8 mouse cellular contexts compared by ENCODE assay signal in genomic region chr6:30617020-30617958, GRCm38 (mm10). TPM values are rescaled to one million over a fixed set of nuclear protein-coding genes. Genes with fewer than 3 reads are reported as not detected.
DNase-seq lines count a peak whose midpoint lies in the region; ATAC-seq and TF ChIP-seq lines count a peak whose summit lies in the region.

No protein-coding gene starts in this region.

- 23% methylated on average over 13 of the region's 13 CpGs for WGBS in lung, postnatal 0 days
- 5% methylated on average over 11 of the region's 13 CpGs for WGBS in hindbrain, embryonic 16.5 days
- under 1% methylated on average over 13 of the region's 13 CpGs for WGBS in midbrain, embryonic 11.5 days

- no peak for TF ChIP-seq EP300 in lung, postnatal 0 days (IDR thresholded peaks at IDR 0.05)

- ATAC-seq in lung, postnatal 0 days, result no peak
- ATAC-seq in hindbrain, embryonic 16.5 days, result peak; percentile 62
- peak; percentile 67 for ATAC-seq in midbrain, embryonic 11.5 days (ENCODE audit: low FRiP score)

- no peaks in the 10 kb centered on the region for H3K27me3 ChIP-seq in lung, postnatal 0 days (replicated peaks; ENCODE audit: insufficient read depth, low read length)
- 0 out of 2 replicates have a peak, but pooled peaks cover under 1% of the 10 kb centered on the region for H3K27me3 ChIP-seq in hindbrain, embryonic 16.5 days (replicated peaks; ENCODE audit: control insufficient read depth, insufficient read depth, low read length)
- no peaks in the 10 kb centered on the region for H3K27me3 ChIP-seq in midbrain, embryonic 11.5 days (ENCODE audit: control insufficient read depth, insufficient read depth, low read length)

- no peak overlapping the region for H3K9ac ChIP-seq in lung, postnatal 0 days (replicated peaks; ENCODE audit: low read depth)
- peak overlapping the region; percentile 53 for H3K9ac ChIP-seq in hindbrain, embryonic 16.5 days (ENCODE audit: low read depth, low read length)
- H3K9ac ChIP-seq in midbrain, embryonic 11.5 days (ENCODE audit: low read length), result peak overlapping the region; percentile 61

- no peaks in the 10 kb centered on the region for H3K36me3 ChIP-seq in lung, postnatal 0 days (ENCODE audit: insufficient read depth, low read length)
- no peaks in the 10 kb centered on the region for H3K36me3 ChIP-seq in hindbrain, embryonic 16.5 days (ENCODE audit: control insufficient read depth, insufficient read depth, low read length)
- H3K36me3 ChIP-seq in midbrain, embryonic 11.5 days (ENCODE audit: control insufficient read depth, insufficient read depth, low read length), result no peaks in the 10 kb centered on the region

- TF ChIP-seq POLR2A in cortical plate, adult 2 months (IDR thresholded peaks at IDR 0.05; ENCODE audit: extremely low read depth, insufficient read depth, low read length), result no peak

- no peaks in the 10 kb centered on the region for H3K9me3 ChIP-seq in lung, postnatal 0 days (ENCODE audit: low read length)
- H3K9me3 ChIP-seq in hindbrain, embryonic 16.5 days (ENCODE audit: control insufficient read depth, low read length), result no peaks in the 10 kb centered on the region
- no peaks in the 10 kb centered on the region for H3K9me3 ChIP-seq in midbrain, embryonic 11.5 days (ENCODE audit: control insufficient read depth, low read length)

- no peaks in the 10 kb centered on the region for H3K4me1 ChIP-seq in lung, postnatal 0 days (ENCODE audit: insufficient read depth, low read depth, low read length)
- H3K4me1 ChIP-seq in cortical plate, adult 2 months (ENCODE audit: control insufficient read depth, insufficient read depth, low read length), result no peaks in the 10 kb centered on the region; the same call in 1 of the 2 replicates
- peaks cover 25% of the 10 kb centered on the region for H3K4me1 ChIP-seq in hindbrain, embryonic 16.5 days (ENCODE audit: control insufficient read depth, insufficient read depth, low read depth, low read length)
- peaks cover 53% of the 10 kb centered on the region for H3K4me1 ChIP-seq in midbrain, embryonic 11.5 days (ENCODE audit: control insufficient read depth, insufficient read depth, low read length)

- H3K4me3 ChIP-seq in lung, postnatal 0 days (ENCODE audit: low read depth, low read length), result no peak overlapping the region
- H3K4me3 ChIP-seq in cortical plate, adult 2 months (ENCODE audit: insufficient read depth, low read length), result peak overlapping the region; percentile 19; the same call in 1 of the 2 replicates
- H3K4me3 ChIP-seq in hindbrain, embryonic 16.5 days (ENCODE audit: low read length), result peak overlapping the region; percentile 28
- 0 out of 2 replicates have a peak overlapping the region, but pooled peaks have one; percentile 11 for H3K4me3 ChIP-seq in midbrain, embryonic 11.5 days (ENCODE audit: low read depth, low read length)

- no peak for TF ChIP-seq CTCF in lung, postnatal 0 days (IDR thresholded peaks at IDR 0.05)
- no peak for TF ChIP-seq CTCF in cortical plate, adult 2 months (IDR thresholded peaks at IDR 0.05; ENCODE audit: extremely low read depth, insufficient read depth, low read length)

- H3K27ac ChIP-seq in lung, postnatal 0 days (ENCODE audit: low read length), result no peak overlapping the region
- H3K27ac ChIP-seq in cortical plate, adult 2 months (ENCODE audit: insufficient read depth, low read length), result no peak overlapping the region
- H3K27ac ChIP-seq in hindbrain, embryonic 16.5 days (ENCODE audit: low read depth, low read length), result peak overlapping the region; percentile 70
- H3K27ac ChIP-seq in midbrain, embryonic 11.5 days (ENCODE audit: low read depth, low read length), result peak overlapping the region; percentile 94

- DNase-seq in lung, postnatal 0 days (ENCODE audit: low spot score), result no peak
- no peak for DNase-seq in lung, postnatal 4 days
- peak; percentile 91 for DNase-seq in midbrain, embryonic 11.5 days (ENCODE audit: low spot score, missing footprints)
- DNase-seq in urinary bladder, adult 2 months (ENCODE audit: low spot score), result no peak
- DNase-seq in left cerebral cortex, adult 11 months (ENCODE audit: low spot score), result no peak
- DNase-seq in testis, postnatal 14 days (ENCODE audit: low spot score), result no peak

- H3K4me2 ChIP-seq in lung, postnatal 0 days (replicated peaks; ENCODE audit: low read depth, low read length), result 0 out of 2 replicates have a peak overlapping the region, but pooled peaks have one; percentile 17
- peak overlapping the region; percentile 58 for H3K4me2 ChIP-seq in hindbrain, embryonic 16.5 days (ENCODE audit: low read length)
- peak overlapping the region; percentile 46 for H3K4me2 ChIP-seq in midbrain, embryonic 11.5 days

RNA-seq across cellular contexts. Expression of gene Cpa5, which starts 6.5 kb away (rescaled TPM):
- not detected in 2 replicates for polyA plus RNA-seq in lung, postnatal 0 days (2015; fragmentation: Nextera tagmentation; extraction: Ambion mirVana)
- polyA plus RNA-seq in cortical plate, adult 2 months (2012; rRNA removed), result 0.08 and 0.09 TPM in 2 replicates
- polyA plus RNA-seq in hindbrain, embryonic 16.5 days (2015; fragmentation: Nextera tagmentation; extraction: Ambion mirVana), result 0.09 and 0.12 TPM in 2 replicates
- 0.25 and 0.46 TPM in 2 replicates for polyA plus RNA-seq in midbrain, embryonic 11.5 days (2014; fragmentation: Nextera tagmentation; extraction: Ambion mirVana)
- 0.03 TPM in 1 of 2 replicates, not detected in the other for polyA plus RNA-seq in urinary bladder, adult 2 months (2012; rRNA removed)

RNA-seq across cellular contexts. Expression of gene Cpa1, which starts 21.7 kb away (rescaled TPM):
- 8.8 and 11.2 TPM in 2 replicates for polyA plus RNA-seq in lung, postnatal 0 days (2015; fragmentation: Nextera tagmentation; extraction: Ambion mirVana)
- polyA plus RNA-seq in cortical plate, adult 2 months (2012; rRNA removed), result not detected in 2 replicates
- 0.85 and 0.90 TPM in 2 replicates for polyA plus RNA-seq in hindbrain, embryonic 16.5 days (2015; fragmentation: Nextera tagmentation; extraction: Ambion mirVana)
- polyA plus RNA-seq in midbrain, embryonic 11.5 days (2014; fragmentation: Nextera tagmentation; extraction: Ambion mirVana), result 0.08 TPM in 1 of 2 replicates, not detected in the other
- polyA plus RNA-seq in urinary bladder, adult 2 months (2012; rRNA removed), result 0.15 and 0.47 TPM in 2 replicates

RNA-seq across cellular contexts. Expression of gene Cpa4, which starts 49.1 kb away (rescaled TPM):
- polyA plus RNA-seq in lung, postnatal 0 days (2015; fragmentation: Nextera tagmentation; extraction: Ambion mirVana), result 0.05 and 0.07 TPM in 2 replicates
- 0.10 and 0.15 TPM in 2 replicates for polyA plus RNA-seq in cortical plate, adult 2 months (2012; rRNA removed)
- polyA plus RNA-seq in hindbrain, embryonic 16.5 days (2015; fragmentation: Nextera tagmentation; extraction: Ambion mirVana), result 0.84 and 0.85 TPM in 2 replicates
- 2.1 and 2.2 TPM in 2 replicates for polyA plus RNA-seq in midbrain, embryonic 11.5 days (2014; fragmentation: Nextera tagmentation; extraction: Ambion mirVana)
- polyA plus RNA-seq in urinary bladder, adult 2 months (2012; rRNA removed), result not detected in 2 replicates

Comparison
In these comparisons a context has a peak if more than half of its experiments do, and no peak if none do; other contexts are left out.
1. H3K27ac ChIP-seq: peak in hindbrain, embryonic 16.5 days (single experiment) and midbrain, embryonic 11.5 days (single experiment); none in lung, postnatal 0 days (single experiment) and cortical plate, adult 2 months (single experiment).
2. Peak in every context shown above with its lines, with median percentiles within 50 percentile points of each other: H3K4me2 ChIP-seq.